Mouse (Mus musculus): ENCODE data around the gene Hcn4. TPM values are rescaled to one million over a fixed set of nuclear protein-coding genes. Genes with fewer than 3 reads are reported as not detected.

Hcn4 gene
- polyA plus RNA-seq, 1 experiment from 2014 or later = not detected

DNA sequence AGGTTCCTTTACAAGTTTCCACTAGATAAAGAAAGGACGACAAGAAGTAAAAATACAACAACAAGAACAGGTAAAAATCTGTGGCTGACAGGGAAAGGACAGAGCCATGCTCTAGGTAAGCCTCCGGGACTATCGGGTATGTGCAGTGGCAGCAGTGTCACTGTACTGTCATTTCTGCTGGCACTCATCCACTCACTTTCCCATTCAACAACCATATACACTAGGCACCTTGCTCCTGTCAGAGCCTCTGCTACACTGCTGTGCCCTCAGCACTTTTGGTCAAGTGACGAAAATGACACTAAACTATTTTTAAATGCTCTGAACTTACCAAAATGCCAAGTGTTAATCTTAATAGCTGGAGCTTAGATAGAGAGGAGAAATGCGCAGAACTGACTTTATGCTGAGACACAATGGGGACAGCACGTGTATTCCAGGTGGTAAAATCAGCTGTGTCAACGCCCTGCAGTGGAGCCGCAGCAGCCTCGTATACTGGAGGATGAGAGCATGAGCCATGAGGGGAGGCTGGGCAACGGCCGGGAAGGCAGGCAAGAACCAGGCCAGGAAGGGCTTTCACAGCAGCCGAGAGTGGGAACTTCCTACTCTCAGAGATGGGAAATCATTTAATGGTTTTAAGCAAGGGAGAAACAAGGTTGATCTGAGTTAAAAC is 66.7 kb downstream of the Hcn4 start:
- 70% methylated on average over 12 of the region's 12 CpGs for WGBS (ENCODE audit: insufficient replicate concordance)
- Histone ChIP-seq H3K9ac (no peak overlapping the region), H3K27me3 (no peaks in the 10 kb centered on the region), H3K4me1 (replicated peaks) (no peaks in the 10 kb centered on the region), H3K4me3 (replicated peaks) (no peak overlapping the region), H3K4me2 (no peak overlapping the region), H3K27ac (replicated peaks) (no peak overlapping the region), H3K9me3 (replicated peaks) (no peaks in the 10 kb centered on the region), H3K36me3 (replicated peaks) (no peaks in the 10 kb centered on the region)
- ATAC-seq (ENCODE audit: insufficient read depth) = no peak

DNA sequence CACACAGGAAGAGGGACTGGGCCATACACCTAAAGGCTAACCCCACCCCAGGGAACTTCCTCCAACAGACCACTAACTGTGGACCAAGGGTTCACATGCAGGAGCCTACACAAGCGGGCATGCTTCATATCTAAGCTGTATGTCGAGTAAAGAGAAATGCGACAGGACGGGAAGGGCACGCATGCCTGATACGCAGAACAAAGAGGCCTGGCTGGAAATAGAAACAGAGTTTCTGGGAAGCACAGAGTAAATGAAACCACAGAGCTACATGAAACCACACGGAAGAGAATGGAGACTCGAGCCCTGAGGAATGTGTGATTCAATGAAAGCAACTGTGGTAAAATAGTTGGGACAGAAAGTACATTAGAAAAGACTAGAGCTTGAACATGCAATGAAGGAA is 67.7 kb downstream of the Hcn4 start:
- Histone ChIP-seq H3K4me3 (replicated peaks) (no peak overlapping the region), H3K9ac (no peak overlapping the region), H3K36me3 (replicated peaks) (no peaks in the 10 kb centered on the region), H3K4me1 (replicated peaks) (no peaks in the 10 kb centered on the region), H3K9me3 (replicated peaks) (no peaks in the 10 kb centered on the region), H3K4me2 (no peak overlapping the region), H3K27ac (replicated peaks) (no peak overlapping the region), H3K27me3 (no peaks in the 10 kb centered on the region)
- WGBS (ENCODE audit: insufficient replicate concordance) = 53% methylated on average over 8 of the region's 8 CpGs
- ATAC-seq (ENCODE audit: insufficient read depth) = no peak

DNA sequence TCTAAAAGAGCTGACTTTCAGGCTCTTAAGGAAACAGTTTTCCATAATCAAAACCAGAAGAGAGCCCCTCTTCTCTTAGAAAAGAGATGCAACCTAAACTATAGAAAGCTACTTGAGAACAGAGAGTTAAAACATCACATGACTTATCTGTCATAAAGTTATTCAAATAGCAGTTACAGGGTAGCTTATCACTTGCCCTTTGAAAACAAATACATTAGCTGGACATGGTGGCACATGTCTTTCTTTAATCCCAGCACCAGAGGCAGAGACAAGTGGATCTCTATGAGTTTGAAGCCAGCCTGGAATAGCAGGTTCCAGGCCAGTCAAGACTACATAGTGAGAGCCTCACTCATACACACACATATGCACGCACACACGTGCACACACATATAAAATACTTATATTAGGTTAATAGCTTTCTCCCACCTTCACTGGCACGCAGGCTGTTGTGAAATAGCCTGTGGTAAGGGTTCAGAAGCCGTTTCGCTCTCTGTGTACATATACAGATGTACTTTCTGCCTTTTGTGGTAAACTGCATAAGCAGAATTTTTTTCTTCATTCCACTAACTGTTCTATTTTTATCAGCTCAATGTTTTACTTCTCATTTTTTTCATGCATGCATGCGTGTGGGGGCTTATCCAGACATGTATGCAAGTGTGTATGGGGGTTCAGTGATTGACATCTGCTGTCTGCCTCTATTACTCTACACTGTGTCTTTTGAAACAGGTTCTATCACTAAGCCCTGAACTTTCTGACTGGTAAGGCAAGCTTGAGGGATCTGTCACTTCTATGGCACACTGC is 68.8 kb downstream of the Hcn4 start:
- no peak overlapping the region for H3K9ac ChIP-seq
- H3K36me3 ChIP-seq (replicated peaks) = no peaks in the 10 kb centered on the region
- H3K4me1 ChIP-seq (replicated peaks) = no peaks in the 10 kb centered on the region
- ATAC-seq (ENCODE audit: insufficient read depth) = no peak
- no peak overlapping the region for H3K27ac ChIP-seq (replicated peaks)
- H3K4me3 ChIP-seq (replicated peaks) = no peak overlapping the region
- H3K9me3 ChIP-seq (replicated peaks) = no peaks in the 10 kb centered on the region
- no peaks in the 10 kb centered on the region for H3K27me3 ChIP-seq
- WGBS (ENCODE audit: insufficient replicate concordance) = 45% methylated on average over 6 of the region's 6 CpGs
- no peak overlapping the region for H3K4me2 ChIP-seq

DNA sequence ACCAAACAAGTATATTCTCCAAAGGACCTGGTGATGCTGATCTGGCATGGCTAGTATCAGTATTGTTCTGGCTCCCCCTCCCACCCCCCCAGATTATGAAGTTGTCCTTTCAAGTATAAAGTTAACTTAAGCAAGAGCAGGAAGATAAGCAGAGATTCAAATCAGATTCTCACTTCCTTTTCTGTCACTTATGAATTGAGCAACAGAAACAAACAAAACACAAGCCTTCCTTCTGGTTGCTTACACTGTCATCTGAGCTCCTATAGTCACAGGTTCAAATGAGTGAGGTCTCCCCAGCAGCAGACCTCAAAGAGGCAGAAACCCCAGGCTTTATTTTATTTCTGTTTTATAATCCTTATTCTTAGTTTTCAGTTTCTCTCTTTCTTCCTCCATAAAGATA is 76.4 kb downstream of the Hcn4 start:
- Histone ChIP-seq H3K36me3 (replicated peaks) (no peaks in the 10 kb centered on the region), H3K9ac (no peak overlapping the region), H3K9me3 (replicated peaks) (no peaks in the 10 kb centered on the region), H3K4me1 (replicated peaks) (no peaks in the 10 kb centered on the region), H3K4me2 (no peak overlapping the region), H3K4me3 (replicated peaks) (no peak overlapping the region), H3K27ac (replicated peaks) (no peak overlapping the region), H3K27me3 (no peaks in the 10 kb centered on the region)
- ATAC-seq (ENCODE audit: insufficient read depth) = no peak

DNA sequence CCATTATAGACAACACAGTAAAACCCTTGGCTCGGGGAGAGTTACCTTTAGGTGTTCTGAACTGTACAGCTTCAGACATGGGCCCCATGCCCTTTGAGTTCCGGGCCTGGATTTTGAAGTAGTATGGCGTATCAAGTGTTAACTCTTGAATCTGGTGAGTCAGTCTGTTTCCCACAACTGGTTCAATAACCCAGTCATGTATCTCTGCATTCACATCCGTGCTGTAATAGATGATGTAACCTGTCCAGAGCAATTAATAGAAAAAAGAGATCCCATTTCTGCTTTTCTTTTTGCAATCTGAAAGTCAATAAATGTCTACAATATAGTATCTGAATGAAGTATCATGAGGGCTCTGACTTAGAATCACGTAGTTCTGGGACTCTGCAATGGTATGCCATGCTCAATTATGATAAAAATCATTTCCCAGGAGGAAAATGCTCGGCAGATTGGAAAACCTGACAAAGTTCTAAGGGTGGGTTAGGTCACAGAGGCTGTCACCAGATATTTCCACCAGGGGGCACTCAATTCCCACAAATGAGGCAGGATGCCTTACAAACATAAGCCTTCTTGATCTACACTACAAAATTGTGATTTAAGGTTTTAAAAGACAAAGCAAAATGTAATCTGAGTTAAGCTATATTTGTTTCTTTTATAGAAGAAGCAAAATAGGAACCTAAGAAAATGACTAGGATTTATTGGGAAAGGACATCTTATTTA is 79.8 kb downstream of the Hcn4 start:
- WGBS (ENCODE audit: insufficient replicate concordance) = 43% methylated on average over 6 of the region's 6 CpGs
- no peak overlapping the region for H3K4me2 ChIP-seq
- H3K4me1 ChIP-seq (replicated peaks) = no peaks in the 10 kb centered on the region
- H3K9ac ChIP-seq = no peak overlapping the region
- no peak overlapping the region for H3K4me3 ChIP-seq (replicated peaks)
- no peak overlapping the region for H3K27ac ChIP-seq (replicated peaks)
- H3K36me3 ChIP-seq (replicated peaks) = no peaks in the 10 kb centered on the region
- no peaks in the 10 kb centered on the region for H3K9me3 ChIP-seq (replicated peaks)
- H3K27me3 ChIP-seq = no peaks in the 10 kb centered on the region
- ATAC-seq (ENCODE audit: insufficient read depth) = no peak

Other genes starting within 250 kb of the Hcn4 start
- 87.9 and 88.6 TPM in 2 replicates for gene Nptn, start 241.2 kb upstream of the Hcn4 start, polyA plus RNA-seq (2015; fragmentation: Nextera tagmentation; extraction: Ambion mirVana)
- 21.5 and 23.2 TPM in 2 replicates for gene Rec114, start 79.4 kb upstream of the Hcn4 start, polyA plus RNA-seq (2015; fragmentation: Nextera tagmentation; extraction: Ambion mirVana)
- gene Neo1, start 213.0 kb downstream of the Hcn4 start, polyA plus RNA-seq (2015; fragmentation: Nextera tagmentation; extraction: Ambion mirVana) = 1.7 and 1.8 TPM in 2 replicates